Mouse (Mus musculus) cerebellum, postnatal 36 days (tissue): Measurements from ENCODE around the gene Mrrf.

Source experiments
- DNase-seq, 2 experiments: peaks; one replicate each; pipeline ENCODE4 v3.0.0; 2021 to 2022; ENCODE audit warnings: mixed read lengths in 2 of 2

The Mrrf gene

GRCm38 (mm10) chr2:36201756-36202610 lies 65.8 kb downstream of the Mrrf start:
- no peak for DNase-seq

GRCm38 (mm10) chr2:36202611-36202880 lies 66.4 kb downstream of the Mrrf start:
- DNase-seq: no peak

- peak in 1 of 2 experiments; percentile 20 for DNase-seq
These were observed 67.0 kb downstream of the Mrrf start for GRCm38 (mm10) chr2:36203011-36203825.

- no peak for DNase-seq
These were observed 68.4 kb downstream of the Mrrf start for GRCm38 (mm10) chr2:36204595-36204994.

- no peak for DNase-seq
These were observed 70.9 kb downstream of the Mrrf start for GRCm38 (mm10) chr2:36207071-36207470.

GRCm38 (mm10) chr2:36210796-36211195 lies 74.6 kb downstream of the Mrrf start:
- DNase-seq: no peak

- no peak for DNase-seq
These were observed 75.6 kb downstream of the Mrrf start for GRCm38 (mm10) chr2:36211785-36212184.

- no peak for DNase-seq
These were observed 76.9 kb downstream of the Mrrf start for GRCm38 (mm10) chr2:36213108-36213507.

- peak; percentile 80 to 84 for DNase-seq
These were observed 77.8 kb downstream of the Mrrf start for GRCm38 (mm10) chr2:36214023-36214422.

- DNase-seq: no peak
These were observed 78.2 kb downstream of the Mrrf start for GRCm38 (mm10) chr2:36214425-36214824.

GRCm38 (mm10) chr2:36215203-36215739 lies 79.1 kb downstream of the Mrrf start:
- DNase-seq: no peak

- DNase-seq: no peak
These were observed 80.4 kb downstream of the Mrrf start for GRCm38 (mm10) chr2:36216546-36216945.

- no peak for DNase-seq
These were observed 80.9 kb downstream of the Mrrf start for GRCm38 (mm10) chr2:36216953-36217573.

- no peak for DNase-seq
These were observed 81.6 kb downstream of the Mrrf start for GRCm38 (mm10) chr2:36217692-36218233.

GRCm38 (mm10) chr2:36220106-36220505 lies 83.9 kb downstream of the Mrrf start:
- no peak for DNase-seq

- DNase-seq: no peak
These were observed 84.7 kb downstream of the Mrrf start for GRCm38 (mm10) chr2:36220891-36221290.

- DNase-seq: no peak
These were observed 86.1 kb downstream of the Mrrf start for GRCm38 (mm10) chr2:36222168-36222848.

GRCm38 (mm10) chr2:36223436-36223835 lies 87.2 kb downstream of the Mrrf start:
- DNase-seq: no peak

GRCm38 (mm10) chr2:36224153-36224552 lies 88.0 kb downstream of the Mrrf start:
- DNase-seq: no peak

GRCm38 (mm10) chr2:36224599-36224998 lies 88.4 kb downstream of the Mrrf start:
- DNase-seq: no peak

- no peak for DNase-seq
These were observed 94.2 kb downstream of the Mrrf start, which contains the start of gene Ptgs1 for GRCm38 (mm10) chr2:36230366-36230765. Ptgs1 (plus strand) TSS chr2:36230426.

GRCm38 (mm10) chr2:36230967-36231366 lies 94.8 kb downstream of the Mrrf start:
- no peak for DNase-seq
